Mouse (Mus musculus) liver (tissue): ENCODE data around the gene Ceacam9.

Source experiments
- DNase-seq: peaks from one replicate; pipeline ENCODE4 v3.0.0-alpha.2; 2020; ENCODE audit warnings: mixed read lengths

Ceacam9 gene

DNA sequence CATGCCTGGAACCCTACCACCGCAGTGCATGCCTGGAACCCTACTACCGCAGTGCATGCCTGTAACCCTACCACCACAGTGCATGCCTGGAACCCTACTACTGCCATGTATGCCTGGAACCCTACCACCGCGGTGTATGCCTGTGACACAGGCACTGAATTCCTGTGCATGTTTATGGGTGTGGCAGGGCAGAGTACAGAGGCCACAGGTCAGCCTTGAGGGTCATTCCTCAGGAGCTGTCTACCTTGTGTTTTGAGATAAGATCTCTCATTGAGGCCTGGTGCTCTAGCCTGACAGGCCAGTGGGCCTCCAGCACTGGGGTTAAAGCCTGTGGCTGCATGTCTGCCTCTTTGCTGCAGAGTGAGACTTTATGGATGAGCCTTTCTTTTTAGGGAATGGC, 23.6 kb downstream of the Ceacam9 start:
- DNase-seq: no peak

GRCm38 (mm10) chr7:16746093-16746492, 24.4 kb downstream of the Ceacam9 start:
- peak; percentile 74 for DNase-seq

DNA sequence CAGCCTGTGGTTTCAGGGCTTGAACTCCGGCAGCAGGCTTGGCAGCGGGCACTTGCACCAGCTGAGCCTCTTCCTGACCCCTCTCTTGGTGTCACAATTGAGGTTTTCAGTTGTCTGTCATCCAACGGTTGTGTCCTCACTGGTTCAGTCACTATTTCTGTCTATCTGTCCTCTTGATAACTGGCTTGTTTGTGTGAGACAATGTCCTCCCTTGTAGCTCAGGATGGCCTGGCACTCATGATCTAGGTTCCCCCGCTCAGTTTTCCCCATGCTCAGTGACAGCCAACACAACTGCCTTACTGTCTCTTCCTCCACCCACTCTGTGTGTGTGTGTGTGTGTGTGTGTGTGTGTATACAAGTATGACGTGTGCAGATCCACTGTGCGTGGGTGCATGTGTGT, 25.9 kb downstream of the Ceacam9 start:
- DNase-seq: no peak

- DNase-seq: no peak
These were observed 30.3 kb downstream of the Ceacam9 start for GRCm38 (mm10) chr7:16752016-16752415.

- peak; percentile 38 for DNase-seq
These were observed 33.8 kb downstream of the Ceacam9 start for GRCm38 (mm10) chr7:16755362-16756017.

- DNase-seq: no peak
These were observed 37.3 kb downstream of the Ceacam9 start for GRCm38 (mm10) chr7:16758872-16759574.

DNA sequence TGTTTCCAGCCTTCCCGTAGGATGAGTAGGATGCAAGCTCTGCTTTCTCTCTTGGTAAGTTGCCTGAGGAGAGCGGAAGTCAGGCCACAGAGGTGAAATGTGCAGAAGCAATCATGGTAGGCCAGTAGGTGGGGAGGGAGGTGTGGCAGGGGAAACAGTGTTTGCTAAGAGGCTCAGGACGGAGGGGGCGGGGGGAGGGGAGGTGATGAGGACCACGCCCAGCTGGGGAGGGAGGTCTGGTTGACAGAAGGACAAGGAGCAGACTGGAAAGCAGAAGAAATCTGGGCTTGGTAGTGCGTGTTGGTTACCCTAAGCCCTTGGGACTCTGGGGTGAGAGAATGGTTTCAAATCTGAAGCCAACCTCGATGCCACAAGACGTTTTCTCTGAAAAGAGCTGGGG, 38.6 kb downstream of the Ceacam9 start:
- DNase-seq: peak; percentile 49

- no peak for DNase-seq
These were observed 39.3 kb downstream of the Ceacam9 start for GRCm38 (mm10) chr7:16761005-16761481.

DNA sequence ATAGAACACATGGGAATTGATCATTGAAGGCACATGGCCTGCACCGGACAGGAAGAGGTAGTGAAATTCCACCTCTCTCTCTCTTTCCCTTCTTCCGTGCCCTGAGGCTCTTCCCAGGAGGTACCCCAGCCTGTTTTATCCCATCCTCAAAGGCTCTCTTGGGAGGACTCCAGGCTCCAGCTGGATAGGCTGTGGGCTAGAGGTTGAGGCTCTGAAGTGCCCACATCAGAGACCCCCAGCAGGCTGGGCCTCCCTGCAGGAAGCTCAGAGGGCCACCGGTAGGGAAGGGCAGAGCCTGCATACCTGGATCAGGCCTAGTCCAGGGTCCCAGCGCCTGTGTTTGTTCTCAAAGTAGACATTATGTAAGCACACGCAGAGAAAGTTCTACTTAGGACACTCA, 39.9 kb downstream of the Ceacam9 start:
- DNase-seq: no peak

- no peak for DNase-seq
These were observed 41.9 kb downstream of the Ceacam9 start for GRCm38 (mm10) chr7:16763463-16764218.

DNA sequence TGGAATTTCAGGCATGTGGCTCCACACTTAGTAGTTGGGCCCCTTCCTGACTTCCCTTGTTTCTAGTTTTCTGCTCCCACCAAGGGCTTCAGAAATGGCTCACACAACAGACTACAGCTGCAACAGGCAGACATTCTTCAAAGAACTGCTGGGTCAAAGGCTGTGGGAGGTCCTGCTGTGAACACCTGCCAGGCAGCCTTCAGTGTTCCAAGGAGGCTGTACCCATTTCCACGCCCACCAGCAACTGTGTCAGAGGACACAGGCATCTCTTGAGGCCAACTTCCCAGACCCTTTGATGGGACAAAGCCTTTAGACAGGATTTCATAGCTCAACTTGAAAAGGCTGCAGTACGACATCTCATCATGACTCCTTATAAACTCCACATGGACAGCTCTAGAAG, 44.7 kb downstream of the Ceacam9 start:
- no peak for DNase-seq
